Mouse (Mus musculus): ENCODE data around the gene Zdhhc5. TPM values are rescaled to one million over a fixed set of nuclear protein-coding genes. Genes with fewer than 3 reads are reported as not detected.

Zdhhc5 gene
- total and polyA plus RNA-seq, 3 experiments = 29.3 to 42.9 TPM; not detected in 1

- Histone ChIP-seq H3K36me3 (ENCODE audit: control insufficient read depth in 1 of 2, insufficient read depth in 2 of 2, low read length in 2 of 2) (no peaks in the 10 kb centered on the region), H3K27ac (ENCODE audit: control insufficient read depth, low read depth, low read length) (no peak overlapping the region), H3K4me3 (ENCODE audit: control insufficient read depth in 1 of 2, insufficient read depth in 1 of 2, low read depth in 2 of 2, low read length in 2 of 2) (no peak overlapping the region), H3K9me3 (replicated peaks; ENCODE audit: insufficient read depth, low read length) (no peaks in the 10 kb centered on the region), H3K27me3 (ENCODE audit: control insufficient read depth in 1 of 2, insufficient read depth in 2 of 2, low read length in 2 of 2) (peaks cover 7 to 15% of the 10 kb centered on the region in 2 experiments), H3K4me1 (ENCODE audit: control insufficient read depth in 1 of 2, insufficient read depth in 2 of 2, low read length in 2 of 2) (no peaks in the 10 kb centered on the region), H3K79me2 (ENCODE audit: control insufficient read depth, insufficient read depth, low read length, poor library complexity) (no peaks in the 10 kb centered on the region), H3K9ac (ENCODE audit: control insufficient read depth, low read depth, low read length, poor library complexity, severe bottlenecking) (no peak overlapping the region)
- no peak for DNase-seq (ENCODE audit: low read depth, low spot score)
- TF ChIP-seq ZNF384 (IDR thresholded peaks at IDR 0.05; ENCODE audit: low read depth, low read length) (no peak), MYC (IDR thresholded peaks at IDR 0.05; ENCODE audit: low read depth, low read length) (no peak), NELFE (IDR thresholded peaks at IDR 0.05; ENCODE audit: low read depth, low read length) (no peak)
Observed at GRCm38 (mm10) chr2:84761840-84762239, 46.9 kb upstream of the Zdhhc5 start.

DNA sequence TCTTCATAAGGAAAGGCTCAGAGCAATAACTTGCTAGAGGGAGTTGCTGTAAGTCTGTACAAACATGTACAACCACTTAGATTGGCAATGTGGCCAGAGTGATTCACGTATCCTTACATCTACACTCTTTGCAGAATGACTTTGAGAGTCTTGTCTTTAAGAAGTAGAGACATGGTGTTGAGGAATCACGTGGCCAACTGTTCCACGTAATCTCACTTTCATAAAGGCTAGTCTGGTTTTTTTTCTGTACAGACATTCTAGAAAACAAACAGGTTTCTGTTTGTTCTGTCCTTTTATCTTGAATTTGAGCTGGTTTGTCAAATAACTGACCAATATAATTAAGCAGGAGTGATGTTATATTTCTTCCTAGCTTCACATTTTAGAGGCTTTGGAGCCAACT is 46.3 kb upstream of the Zdhhc5 start:
- no peak overlapping the region for H3K27ac ChIP-seq (ENCODE audit: control insufficient read depth, low read depth, low read length)
- H3K9me3 ChIP-seq (replicated peaks; ENCODE audit: insufficient read depth, low read length) = no peaks in the 10 kb centered on the region
- TF ChIP-seq RAD21 (IDR thresholded peaks at IDR 0.05; ENCODE audit: low read depth, low read length) (no peak), USF1 (IDR thresholded peaks at IDR 0.05; ENCODE audit: low read depth, low read length) (peak; percentile 57; the same call in 1 of the 2 replicates), BHLHE40 (IDR thresholded peaks at IDR 0.05; ENCODE audit: borderline replicate concordance, low read depth, low read length) (no peak)
- DNase-seq (ENCODE audit: low read depth, low spot score) = no peak
- H3K4me1 ChIP-seq (ENCODE audit: control insufficient read depth in 1 of 2, insufficient read depth in 2 of 2, low read length in 2 of 2) = no peaks in the 10 kb centered on the region
- peaks cover 7 to 15% of the 10 kb centered on the region in 2 experiments for H3K27me3 ChIP-seq (ENCODE audit: control insufficient read depth in 1 of 2, insufficient read depth in 2 of 2, low read length in 2 of 2)
- no peak overlapping the region for H3K4me3 ChIP-seq (ENCODE audit: control insufficient read depth in 1 of 2, insufficient read depth in 1 of 2, low read depth in 2 of 2, low read length in 2 of 2)
- H3K36me3 ChIP-seq (ENCODE audit: control insufficient read depth in 1 of 2, insufficient read depth in 2 of 2, low read length in 2 of 2) = no peaks in the 10 kb centered on the region
- no peaks in the 10 kb centered on the region for H3K79me2 ChIP-seq (ENCODE audit: control insufficient read depth, insufficient read depth, low read length, poor library complexity)
- no peak overlapping the region for H3K9ac ChIP-seq (ENCODE audit: control insufficient read depth, low read depth, low read length, poor library complexity, severe bottlenecking)

- H3K9me3 ChIP-seq (replicated peaks; ENCODE audit: insufficient read depth, low read length) = no peaks in the 10 kb centered on the region
- no peak for TF ChIP-seq POLR2AphosphoS2 (IDR thresholded peaks at IDR 0.05; ENCODE audit: low read length)
- TF ChIP-seq MYB (IDR thresholded peaks at IDR 0.05; ENCODE audit: low read depth, low read length) = no peak
- TF ChIP-seq ELF1 (IDR thresholded peaks at IDR 0.05; ENCODE audit: low read depth, low read length) = no peak
- TF ChIP-seq E2F4 (IDR thresholded peaks at IDR 0.05; ENCODE audit: borderline replicate concordance, low read depth, low read length) = no peak
- no peak for TF ChIP-seq MAFK (IDR thresholded peaks at IDR 0.05; ENCODE audit: borderline replicate concordance, low read depth, low read length)
- TF ChIP-seq RAD21 (IDR thresholded peaks at IDR 0.05; ENCODE audit: low read depth, low read length) = no peak
- TF ChIP-seq SIN3A (IDR thresholded peaks at IDR 0.05; ENCODE audit: low read length) = no peak
- no peak for TF ChIP-seq ZMIZ1 (IDR thresholded peaks at IDR 0.05; ENCODE audit: low read depth, low read length)
- TF ChIP-seq CHD2 (IDR thresholded peaks at IDR 0.05; ENCODE audit: low read length) = no peak
- TF ChIP-seq CTCF (IDR thresholded peaks at IDR 0.05 in 2 of 3, conservative IDR thresholded peaks at IDR 0.05 in 1 of 3; ENCODE audit: control insufficient read depth in 1 of 3, insufficient read depth in 1 of 3, low read depth in 2 of 3, low read length in 3 of 3, poor library complexity in 1 of 3, severe bottlenecking in 1 of 3) = no peak
- TF ChIP-seq MYC (IDR thresholded peaks at IDR 0.05; ENCODE audit: low read depth, low read length) = no peak
- no peak for TF ChIP-seq TAL1 (IDR thresholded peaks at IDR 0.05; ENCODE audit: low read length)
- TF ChIP-seq HCFC1 (IDR thresholded peaks at IDR 0.05; ENCODE audit: low read depth, low read length) = no peak
- TF ChIP-seq ZC3H11A (IDR thresholded peaks at IDR 0.05; ENCODE audit: low read depth, low read length) = no peak
- no peak for TF ChIP-seq ETS1 (IDR thresholded peaks at IDR 0.05; ENCODE audit: low read depth, low read length)
- no peak for TF ChIP-seq POLR2A (IDR thresholded peaks at IDR 0.05; ENCODE audit: control insufficient read depth in 1 of 2, insufficient read depth in 1 of 2, low read depth in 1 of 2, low read length in 2 of 2, poor library complexity in 1 of 2)
- no peak overlapping the region for H3K27ac ChIP-seq (ENCODE audit: control insufficient read depth, low read depth, low read length)
- peaks cover 7 to 17% of the 10 kb centered on the region in 2 experiments for H3K27me3 ChIP-seq (ENCODE audit: control insufficient read depth in 1 of 2, insufficient read depth in 2 of 2, low read length in 2 of 2)
- H3K79me2 ChIP-seq (ENCODE audit: control insufficient read depth, insufficient read depth, low read length, poor library complexity) = no peaks in the 10 kb centered on the region
- DNase-seq (ENCODE audit: low read depth, low spot score) = no peak
- H3K9ac ChIP-seq (ENCODE audit: control insufficient read depth, low read depth, low read length, poor library complexity, severe bottlenecking) = no peak overlapping the region
- no peak overlapping the region for H3K4me3 ChIP-seq (ENCODE audit: control insufficient read depth in 1 of 2, insufficient read depth in 1 of 2, low read depth in 2 of 2, low read length in 2 of 2)
- no peaks in the 10 kb centered on the region for H3K36me3 ChIP-seq (ENCODE audit: control insufficient read depth in 1 of 2, insufficient read depth in 2 of 2, low read length in 2 of 2)
- no peaks in the 10 kb centered on the region for H3K4me1 ChIP-seq (ENCODE audit: control insufficient read depth in 1 of 2, insufficient read depth in 2 of 2, low read length in 2 of 2)
Observed at GRCm38 (mm10) chr2:84760777-84761176, 45.8 kb upstream of the Zdhhc5 start.
